Mouse (Mus musculus) C2C12 (cell line): Measurements from ENCODE around the gene Gm26602. TPM values are rescaled to one million over a fixed set of nuclear protein-coding genes. Genes with fewer than 3 reads are reported as not detected.
"Not testable (repeated sequence)": the region's sequence is repeated elsewhere in the genome, so short reads cannot be mapped to it uniquely, and the experiment has no call there.

Experiments used
- H3K27me3 ChIP-seq: one replicate; pipeline ENCODE4 v1.6.1; 2011; ENCODE audit not compliant: control insufficient read depth, insufficient read depth, insufficient read length
- H3K36me3 ChIP-seq: one replicate; pipeline ENCODE4 v1.6.1; 2011; ENCODE audit not compliant: control insufficient read depth, insufficient read depth
- H3K4me3 ChIP-seq: one replicate; pipeline ENCODE4 v1.5.1; 2011; ENCODE audit warnings: mild to moderate bottlenecking, control low read depth; ENCODE audit not compliant: poor library complexity, insufficient read depth, severe bottlenecking
- H3K79me2 ChIP-seq: one replicate; pipeline ENCODE4 v1.6.1; 2011; ENCODE audit not compliant: control insufficient read depth, insufficient read depth
- H3K79me3 ChIP-seq: one replicate; pipeline ENCODE4 v1.6.1; 2011; ENCODE audit warnings: low read depth, control low read depth
- H3ac ChIP-seq: one replicate; pipeline ENCODE3; 2011; ENCODE audit warnings: low read depth; ENCODE audit not compliant: control insufficient read depth, insufficient read length
- CEBPB ChIP-seq: IDR thresholded peaks from one replicate; pipeline ENCODE4 v1.6.1; 2011; ENCODE audit warnings: low read depth, mild to moderate bottlenecking, control low read depth, moderate library complexity
- CTCF ChIP-seq: IDR thresholded peaks from one replicate; pipeline ENCODE4 v1.5.1; 2011; ENCODE audit not compliant: control insufficient read depth, insufficient read depth, insufficient read length
- FOSL1 ChIP-seq: IDR thresholded peaks from one replicate; pipeline ENCODE4 v1.8.0; 2011; ENCODE audit warnings: mild to moderate bottlenecking, low read length; ENCODE audit not compliant: poor library complexity, insufficient read depth, severe bottlenecking
- MAX ChIP-seq: IDR thresholded peaks from one replicate; pipeline ENCODE4 v1.6.1; 2011; ENCODE audit warnings: mild to moderate bottlenecking, control low read depth
- MYOD1 ChIP-seq: IDR thresholded peaks from one replicate; pipeline ENCODE4 v1.6.1; 2011; ENCODE audit warnings: low read depth; ENCODE audit not compliant: control insufficient read depth, insufficient read length
- MYOG ChIP-seq: IDR thresholded peaks from one replicate; pipeline ENCODE4 v1.6.1; 2011; ENCODE audit not compliant: control insufficient read depth, insufficient read length; ENCODE audit errors: extremely low read depth
- USF1 ChIP-seq: IDR thresholded peaks from one replicate; pipeline ENCODE4 v1.6.1; 2011; ENCODE audit warnings: low read depth, mild to moderate bottlenecking, control low read depth, moderate library complexity
- microRNA-seq: library from miRNA; unstranded; fragments of <30 nt; microRNA quantifications from one replicate; pipeline ENCODE4, GENCODE M21; 2019; ENCODE audit warnings: borderline microRNAs expressed
- polyA plus RNA-seq: library from polyadenylated mRNA; unstranded; fragments of >200 nt; fragmentation: generic; extraction: Trizol; gene quantifications from one replicate; pipeline ENCODE4 v1.2.1, GENCODE M21; 2012; ENCODE audit warnings: missing spikeins

Gm26602 gene
- polyA plus RNA-seq, 1 experiment: not detected

DNA sequence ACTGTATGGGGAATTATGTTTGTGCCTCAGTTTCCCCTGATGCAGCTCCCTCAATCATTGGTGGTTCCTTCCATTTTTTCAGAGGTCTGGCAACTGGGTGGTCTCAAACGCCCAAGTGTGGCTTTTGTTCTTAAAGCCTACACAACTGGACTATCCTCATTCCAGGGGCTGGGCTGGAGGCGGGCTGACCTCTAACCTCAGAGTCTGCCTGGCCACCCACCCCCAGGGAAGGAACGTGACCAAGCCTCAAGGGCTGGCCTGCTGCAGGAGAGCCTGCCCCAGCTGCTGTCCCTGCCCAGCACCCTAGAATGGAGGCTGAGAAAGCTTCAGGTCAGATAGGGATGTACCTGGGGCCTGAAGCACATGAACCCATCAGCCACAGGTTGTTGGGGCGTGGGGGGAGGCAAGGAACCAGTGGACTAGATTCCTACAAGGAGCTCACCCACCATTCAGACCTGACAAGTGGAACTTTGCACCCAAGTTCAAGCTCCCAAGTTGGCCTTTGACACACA, 46.0 kb downstream of the Gm26602 start:
- no peaks in the 10 kb centered on the region for H3K27me3 ChIP-seq
- H3K4me3 ChIP-seq: no peak overlapping the region
- no peak for TF ChIP-seq MYOG
- no peak for TF ChIP-seq CTCF
- no peak for TF ChIP-seq FOSL1
- no peak for TF ChIP-seq CEBPB
- TF ChIP-seq USF1: no peak
- no peak for TF ChIP-seq MYOD1
- no peak for TF ChIP-seq MAX
- peaks cover 7% of the 10 kb centered on the region for H3K36me3 ChIP-seq
- no peak overlapping the region for H3ac ChIP-seq
- H3K79me2 ChIP-seq: peaks cover 18% of the 10 kb centered on the region
- H3K79me3 ChIP-seq: peaks cover 16% of the 10 kb centered on the region

DNA sequence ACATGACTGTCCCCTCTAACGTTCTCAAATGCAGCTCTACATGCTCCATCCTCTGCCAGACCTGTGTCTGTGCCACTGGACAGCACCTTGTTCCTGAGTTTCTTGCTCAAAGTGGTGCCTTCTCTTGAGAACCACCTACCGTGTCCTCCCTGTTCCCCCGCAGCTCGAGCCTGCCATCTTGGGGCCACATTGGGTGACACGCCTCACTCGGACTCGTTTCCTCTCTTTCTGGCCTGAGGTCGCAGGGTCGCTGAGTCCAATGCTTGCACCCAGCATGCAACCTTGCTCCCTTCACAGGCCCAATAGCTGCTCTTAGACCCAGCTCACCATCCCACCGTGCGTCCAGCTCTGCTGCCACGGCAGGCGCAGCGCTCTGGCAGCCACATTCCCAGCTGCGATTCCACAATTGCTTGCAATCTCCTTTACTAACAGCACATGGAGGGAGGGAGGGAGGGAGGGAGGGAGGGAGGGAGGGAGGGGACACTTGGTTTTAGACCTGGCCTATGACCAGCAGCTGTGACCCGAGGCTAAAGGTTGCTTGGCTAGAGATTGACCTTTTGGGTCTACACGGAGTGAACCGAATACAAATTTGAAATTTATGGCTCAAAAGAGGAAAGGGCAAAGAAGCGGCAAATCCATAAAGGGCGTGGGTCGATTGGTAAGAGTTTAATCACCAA, 47.6 kb downstream of the Gm26602 start:
- peaks cover 20% of the 10 kb centered on the region for H3K79me3 ChIP-seq
- H3ac ChIP-seq: no peak overlapping the region
- no peak overlapping the region for H3K4me3 ChIP-seq
- H3K27me3 ChIP-seq: no peaks in the 10 kb centered on the region
- H3K36me3 ChIP-seq: peaks cover 22% of the 10 kb centered on the region
- peaks cover 32% of the 10 kb centered on the region for H3K79me2 ChIP-seq
- TF ChIP-seq MYOD1: no peak
- no peak for TF ChIP-seq FOSL1
- TF ChIP-seq CTCF: peak; percentile 97
- TF ChIP-seq MAX: no peak
- TF ChIP-seq CEBPB: no peak
- TF ChIP-seq MYOG: no peak
- no peak for TF ChIP-seq USF1

DNA sequence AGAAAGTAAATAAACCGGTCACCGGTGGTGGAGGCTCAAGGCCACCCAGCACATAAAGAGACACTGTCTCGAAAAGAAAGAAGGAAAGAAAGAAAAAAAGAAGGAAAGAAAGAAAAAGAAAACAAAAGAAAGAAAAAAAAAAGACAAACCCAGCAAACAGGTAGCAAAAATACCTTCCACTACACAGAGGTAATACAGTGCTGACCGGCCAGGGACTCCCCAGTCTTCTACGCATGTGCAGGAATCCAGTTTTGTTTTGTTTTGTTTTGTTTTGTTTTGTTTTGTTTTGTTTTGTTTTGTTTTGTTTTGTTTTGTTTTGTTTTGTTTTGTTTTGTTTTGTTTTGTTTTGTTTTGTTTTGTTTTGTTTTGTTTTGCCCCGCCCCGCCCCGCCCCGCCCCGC, 48.8 kb downstream of the Gm26602 start:
- H3K27me3 ChIP-seq, H3ac ChIP-seq, H3K4me3 ChIP-seq: not testable (repeated sequence)
- peaks cover 27% of the 10 kb centered on the region for H3K36me3 ChIP-seq
- H3K79me2 ChIP-seq: peaks cover 32% of the 10 kb centered on the region
- H3K79me3 ChIP-seq: peaks cover 20% of the 10 kb centered on the region

DNA sequence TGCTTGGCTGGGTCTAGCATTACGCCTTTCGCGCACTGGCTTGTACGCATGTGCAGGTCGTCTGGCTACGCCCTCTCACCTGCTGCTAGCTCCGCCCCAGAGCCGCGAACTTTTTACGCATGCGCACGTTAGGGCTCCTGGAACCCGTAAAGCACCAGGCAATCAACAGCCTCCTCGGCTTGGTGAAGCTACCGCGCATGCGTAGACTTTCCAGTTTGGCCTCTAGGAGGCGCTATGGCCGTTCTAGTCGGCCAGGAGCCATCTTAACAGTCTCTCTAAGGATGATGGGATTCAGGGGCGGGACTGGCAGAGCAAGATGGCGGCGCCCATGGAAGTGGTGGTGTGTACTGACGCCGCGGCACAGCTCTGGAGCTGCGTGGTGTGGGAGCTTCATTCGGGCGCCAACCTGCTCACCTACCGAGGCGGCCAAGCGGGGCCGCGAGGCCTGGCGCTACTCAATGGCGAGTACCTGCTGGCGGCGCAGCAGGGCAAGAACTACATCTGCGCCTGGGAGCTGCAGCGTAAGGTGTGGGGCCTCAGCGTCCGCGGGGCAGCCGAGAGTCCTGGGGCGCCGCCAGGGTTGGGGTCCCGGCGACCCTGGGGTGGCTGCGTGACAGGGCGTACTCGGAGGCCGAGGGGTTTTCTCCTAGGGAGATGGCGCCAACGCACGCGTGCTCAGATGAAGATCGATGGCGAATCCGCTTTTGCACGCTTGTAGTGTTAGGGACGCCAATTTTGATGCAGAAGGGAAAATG, 49.4 kb downstream of the Gm26602 start, which contains the start of gene Wdr18:
TSS of gene Wdr18 (plus strand) at position 306 of the 755 bp plus-strand sequence.
- H3K79me3 ChIP-seq: peaks cover 20% of the 10 kb centered on the region
- H3K4me3 ChIP-seq: peak within 1 kb of the TSS; percentile 98
- TF ChIP-seq MYOD1 (peak; percentile 8), MYOG (no peak), MAX (peak; percentile 70), CTCF (peak; percentile 80)
- peak within 1 kb of the TSS; percentile 99 for H3ac ChIP-seq
- H3K36me3 ChIP-seq: peaks cover 32% of the 10 kb centered on the region
- H3K79me2 ChIP-seq: peaks cover 32% of the 10 kb centered on the region
- no peaks in the 10 kb centered on the region for H3K27me3 ChIP-seq

Small RNA genes lying within 50 kb of the gene (microRNA-seq; reads per million reads assigned to microRNA genes)
- 0.20 reads per million for gene Mir6910

Other genes starting within 250 kb of the Gm26602 start
- gene Madcam1, start 246.3 kb upstream of the Gm26602 start, polyA plus RNA-seq: not detected
- 80.7 TPM for gene Tpgs1, start 241.5 kb upstream of the Gm26602 start, polyA plus RNA-seq
- 235 TPM for gene Cdc34, start 228.7 kb upstream of the Gm26602 start, polyA plus RNA-seq
- 0.51 TPM for gene Gzmm, start 221.8 kb upstream of the Gm26602 start, polyA plus RNA-seq
- 749 TPM for gene Bsg, start 206.4 kb upstream of the Gm26602 start, polyA plus RNA-seq
- 0.34 TPM for gene Hcn2, start 194.2 kb upstream of the Gm26602 start, polyA plus RNA-seq
- gene Polrmt, start 164.3 kb upstream of the Gm26602 start, polyA plus RNA-seq: 56.5 TPM
- gene Fgf22, start 155.8 kb upstream of the Gm26602 start, polyA plus RNA-seq: 0.29 TPM
- gene Rnf126, start 143.9 kb upstream of the Gm26602 start, polyA plus RNA-seq: 116 TPM
- gene Fstl3, start 133.6 kb upstream of the Gm26602 start, polyA plus RNA-seq: 12.1 TPM
- gene Prss57, start 119.9 kb upstream of the Gm26602 start, polyA plus RNA-seq: not detected
- gene Palm, start 117.3 kb upstream of the Gm26602 start, polyA plus RNA-seq: 39.9 TPM
- gene Misp, start 89.9 kb upstream of the Gm26602 start, polyA plus RNA-seq: not detected
- 345 TPM for gene Ptbp1, start 56.4 kb upstream of the Gm26602 start, polyA plus RNA-seq
- gene Prtn3, start 36.4 kb upstream of the Gm26602 start, polyA plus RNA-seq: not detected
- gene Plppr3, start 36.2 kb upstream of the Gm26602 start, polyA plus RNA-seq: 2.3 TPM
- gene Elane, start 24.6 kb upstream of the Gm26602 start, polyA plus RNA-seq: not detected
- not detected for gene Cfd, start 20.0 kb upstream of the Gm26602 start, polyA plus RNA-seq
- 32.5 TPM for gene Med16, start 1.9 kb upstream of the Gm26602 start, polyA plus RNA-seq
- gene Kiss1r, start 6.1 kb downstream of the Gm26602 start, polyA plus RNA-seq: 0.13 TPM
- 46.7 TPM for gene R3hdm4, start 10.4 kb downstream of the Gm26602 start, polyA plus RNA-seq
- gene Arid3a, start 16.2 kb downstream of the Gm26602 start, polyA plus RNA-seq: 0.74 TPM
- 48.6 TPM for gene Wdr18, start 49.3 kb downstream of the Gm26602 start, polyA plus RNA-seq
- gene Grin3b, start 59.9 kb downstream of the Gm26602 start, polyA plus RNA-seq: 0.30 TPM
- 102 TPM for gene Tmem259, start 73.5 kb downstream of the Gm26602 start, polyA plus RNA-seq
- 437 TPM for gene Cnn2, start 77.7 kb downstream of the Gm26602 start, polyA plus RNA-seq
- 10.7 TPM for gene Abca7, start 85.6 kb downstream of the Gm26602 start, polyA plus RNA-seq
- 1.6 TPM for gene Arhgap45, start 105.8 kb downstream of the Gm26602 start, polyA plus RNA-seq
- 269 TPM for gene Polr2e, start 128.9 kb downstream of the Gm26602 start, polyA plus RNA-seq
- gene Gpx4, start 136.3 kb downstream of the Gm26602 start, polyA plus RNA-seq: 964 TPM
- 29.4 TPM for gene Sbno2, start 194.7 kb downstream of the Gm26602 start, polyA plus RNA-seq
- gene Stk11, start 204.9 kb downstream of the Gm26602 start, polyA plus RNA-seq: 106 TPM
- 720 TPM for gene Atp5d, start 227.8 kb downstream of the Gm26602 start, polyA plus RNA-seq
- gene Cbarp, start 230.0 kb downstream of the Gm26602 start, polyA plus RNA-seq: 12.1 TPM
- 77.5 TPM for gene Midn, start 237.4 kb downstream of the Gm26602 start, polyA plus RNA-seq